ENCODE assay signal across 9 mouse cellular contexts in the genomic region with DNA sequence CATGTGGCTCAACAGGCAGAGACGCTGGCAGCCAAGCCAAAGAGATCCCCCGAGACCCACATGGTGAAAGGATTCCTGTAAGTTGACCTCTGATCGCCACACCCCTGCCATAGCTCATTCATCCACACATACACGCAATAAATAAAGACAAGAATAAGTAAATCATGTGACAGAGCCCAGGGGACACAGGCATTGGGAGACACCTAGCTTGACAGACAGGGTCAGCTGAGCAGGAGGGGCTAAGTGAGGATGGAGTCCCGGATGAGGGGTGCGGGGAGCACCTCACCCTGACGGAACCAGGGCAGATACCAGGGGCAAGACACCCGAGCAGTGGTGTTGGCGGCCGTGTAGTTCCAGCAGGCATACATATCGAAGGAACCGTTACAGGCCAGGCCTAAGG. TPM values are rescaled to one million over a fixed set of nuclear protein-coding genes. Genes with fewer than 3 reads are reported as not detected.
DNase-seq lines count a peak whose midpoint lies in the region; ATAC-seq and TF ChIP-seq lines count a peak whose summit lies in the region.
"Had no signal": no experiment of that assay in that cellular context is flagged by ENCODE, and none has a peak within 500 bp of the region (broad histone marks: within the 10 kb centered on the region; RNA-seq: fewer than 3 reads in every experiment).

No protein-coding gene starts in this region.

- H3K27me3 ChIP-seq in forebrain, embryonic 10.5 days (ENCODE audit: poor library complexity, severe bottlenecking) = peaks cover 78% of the 10 kb centered on the region
- peaks cover 20% of the 10 kb centered on the region for H3K27me3 ChIP-seq in forebrain, embryonic 11.5 days (ENCODE audit: control insufficient read depth, insufficient read depth, low read length)
- H3K27me3 ChIP-seq in liver, embryonic 12.5 days (replicated peaks) = peaks cover 86% of the 10 kb centered on the region
- peaks cover 28% of the 10 kb centered on the region for H3K27me3 ChIP-seq in embryonic facial prominence, embryonic 14.5 days (replicated peaks; ENCODE audit: control insufficient read depth, insufficient read depth, low read length)
- peaks cover 80% of the 10 kb centered on the region for H3K27me3 ChIP-seq in limb, embryonic 10.5 days (ENCODE audit: low read depth, poor library complexity, severe bottlenecking)

- TF ChIP-seq CTCF in layer of hippocampus, adult 2 months (conservative IDR thresholded peaks at IDR 0.05) = no peak

- ATAC-seq in forebrain, embryonic 11.5 days (replicated peaks; ENCODE audit: low FRiP score) = no peak
- 0 out of 2 replicates have a peak, but pooled peaks have one; percentile 19 for ATAC-seq in liver, embryonic 12.5 days
- ATAC-seq in embryonic facial prominence, embryonic 14.5 days (ENCODE audit: low read depth) = no peak
- ATAC-seq: midbrain, embryonic 13.5 days had no signal

- H3K9me3 ChIP-seq in forebrain, embryonic 10.5 days = 0 out of 2 replicates have a peak, but pooled peaks cover 6% of the 10 kb centered on the region
- H3K9me3 ChIP-seq in forebrain, embryonic 11.5 days (ENCODE audit: control insufficient read depth, low read length) = no peaks in the 10 kb centered on the region; the same call in 1 of the 2 replicates
- no peaks in the 10 kb centered on the region for H3K9me3 ChIP-seq in liver, embryonic 12.5 days (replicated peaks)
- no peaks in the 10 kb centered on the region for H3K9me3 ChIP-seq in embryonic facial prominence, embryonic 14.5 days (ENCODE audit: control insufficient read depth, low read length)
- H3K9me3 ChIP-seq in limb, embryonic 10.5 days (replicated peaks) = no peaks in the 10 kb centered on the region
- H3K9me3 ChIP-seq: midbrain, embryonic 13.5 days had no signal

- H3K4me2 ChIP-seq in forebrain, embryonic 11.5 days (ENCODE audit: low read depth, low read length, severe bottlenecking) = no peak overlapping the region
- H3K4me2 ChIP-seq in liver, embryonic 12.5 days = peak overlapping the region; percentile 57
- H3K4me2 ChIP-seq in embryonic facial prominence, embryonic 14.5 days (ENCODE audit: low read depth, low read length) = peak overlapping the region; percentile 38

- H3K27ac ChIP-seq in forebrain, embryonic 10.5 days = no peak overlapping the region
- no peak overlapping the region for H3K27ac ChIP-seq in forebrain, embryonic 11.5 days (ENCODE audit: low read depth, low read length)
- no peak overlapping the region for H3K27ac ChIP-seq in liver, embryonic 12.5 days
- H3K27ac ChIP-seq in embryonic facial prominence, embryonic 14.5 days (replicated peaks; ENCODE audit: low read depth, low read length) = no peak overlapping the region
- no peak overlapping the region for H3K27ac ChIP-seq in limb, embryonic 10.5 days
- H3K27ac ChIP-seq in layer of hippocampus, adult 2 months = no peak overlapping the region
- H3K27ac ChIP-seq: midbrain, embryonic 13.5 days had no signal

- DNase-seq in forebrain, embryonic 10.5 days (ENCODE audit: extremely low spot score, low spot score) = no peak
- no peak for DNase-seq in forebrain, embryonic 11.5 days (ENCODE audit: low spot score)
- DNase-seq in liver = no peak
- no peak for DNase-seq in embryonic facial prominence, embryonic 14.5 days (ENCODE audit: low spot score)
- DNase-seq in limb, embryonic 10.5 days (ENCODE audit: low spot score) = no peak
- DNase-seq in layer of hippocampus, adult 2 months (ENCODE audit: low spot score in 2 of 2) = no peak
- DNase-seq in ovary, postnatal 36 days (ENCODE audit: low spot score) = no peak

- H3K4me3 ChIP-seq in forebrain, embryonic 10.5 days = peak overlapping the region; percentile 33
- no peak overlapping the region for H3K4me3 ChIP-seq in forebrain, embryonic 11.5 days (ENCODE audit: low read depth, low read length)
- no peak overlapping the region for H3K4me3 ChIP-seq in liver, embryonic 12.5 days
- no peak overlapping the region for H3K4me3 ChIP-seq in embryonic facial prominence, embryonic 14.5 days (ENCODE audit: low read depth, low read length)
- peak overlapping the region; percentile 18 for H3K4me3 ChIP-seq in limb, embryonic 10.5 days
- no peak overlapping the region for H3K4me3 ChIP-seq in layer of hippocampus, adult 2 months
- H3K4me3 ChIP-seq: midbrain, embryonic 13.5 days had no signal

- H3K4me1 ChIP-seq in forebrain, embryonic 10.5 days = peaks cover 42% of the 10 kb centered on the region
- peaks cover 6% of the 10 kb centered on the region; the same call in 1 of the 2 replicates for H3K4me1 ChIP-seq in forebrain, embryonic 11.5 days (replicated peaks; ENCODE audit: control insufficient read depth, insufficient read depth, low read length)
- peaks cover 47% of the 10 kb centered on the region for H3K4me1 ChIP-seq in liver, embryonic 12.5 days
- peaks cover 18% of the 10 kb centered on the region for H3K4me1 ChIP-seq in embryonic facial prominence, embryonic 14.5 days (ENCODE audit: control insufficient read depth, insufficient read depth, low read length)
- peaks cover 43% of the 10 kb centered on the region for H3K4me1 ChIP-seq in limb, embryonic 10.5 days

- H3K9ac ChIP-seq in forebrain, embryonic 11.5 days (ENCODE audit: low read length) = no peak overlapping the region
- H3K9ac ChIP-seq in liver, embryonic 12.5 days = no peak overlapping the region
- H3K9ac ChIP-seq in embryonic facial prominence, embryonic 14.5 days (ENCODE audit: low read depth, low read length) = no peak overlapping the region
- H3K9ac ChIP-seq: midbrain, embryonic 13.5 days had no signal

- 34% methylated on average over 12 of the region's 12 CpGs for WGBS in forebrain, embryonic 10.5 days
- 28% methylated on average over 12 of the region's 12 CpGs for WGBS in forebrain, embryonic 11.5 days
- 23% methylated on average over 12 of the region's 12 CpGs for WGBS in liver, embryonic 12.5 days (ENCODE audit: insufficient replicate concordance)
- WGBS in embryonic facial prominence, embryonic 14.5 days = 31% methylated on average over 12 of the region's 12 CpGs
- 23% methylated on average over 12 of the region's 12 CpGs for whole genome bisulfite sequencing in limb, embryonic 10.5 days

- H3K36me3 ChIP-seq in forebrain, embryonic 10.5 days (replicated peaks) = no peaks in the 10 kb centered on the region
- H3K36me3 ChIP-seq in forebrain, embryonic 11.5 days (ENCODE audit: control insufficient read depth, insufficient read depth, low read length) = no peaks in the 10 kb centered on the region
- H3K36me3 ChIP-seq in liver, embryonic 12.5 days = no peaks in the 10 kb centered on the region
- H3K36me3 ChIP-seq in embryonic facial prominence, embryonic 14.5 days (ENCODE audit: control insufficient read depth, insufficient read depth, low read length) = no peaks in the 10 kb centered on the region
- H3K36me3 ChIP-seq in limb, embryonic 10.5 days = no peaks in the 10 kb centered on the region
- H3K36me3 ChIP-seq: midbrain, embryonic 13.5 days had no signal

RNA-seq across cellular contexts. Expression of gene Gipr, which starts 2.2 kb away (rescaled TPM):
- polyA plus RNA-seq in forebrain, embryonic 10.5 days (2016; fragmentation: Nextera tagmentation; extraction: Ambion mirVana) = 0.22 and 0.25 TPM in 2 replicates
- 0.56 and 0.75 TPM in 2 replicates for polyA plus RNA-seq in forebrain, embryonic 11.5 days (2014; fragmentation: Nextera tagmentation; extraction: Ambion mirVana)
- polyA plus RNA-seq in liver, embryonic 12.5 days (2016; fragmentation: Nextera tagmentation; extraction: Ambion mirVana) = 0.18 and 0.41 TPM in 2 replicates
- 0.37 and 0.60 TPM in 2 replicates for polyA plus RNA-seq in embryonic facial prominence, embryonic 14.5 days (2014; fragmentation: Nextera tagmentation; extraction: Ambion mirVana)
- polyA plus RNA-seq in limb, embryonic 10.5 days (2016; fragmentation: Nextera tagmentation; extraction: Ambion mirVana) = 0.06 and 0.09 TPM in 2 replicates
- 1 to 10 TPM in 1 of 2 experiments, under 1 TPM in 1; 0.87 to 1.2 TPM for total RNA-seq in layer of hippocampus, adult 2 months (2021)

RNA-seq across cellular contexts. Expression of gene Eml2, which starts 12.5 kb away (rescaled TPM):
- polyA plus RNA-seq in forebrain, embryonic 10.5 days (2016; fragmentation: Nextera tagmentation; extraction: Ambion mirVana) = 5.3 and 6.4 TPM in 2 replicates
- 2.0 and 2.1 TPM in 2 replicates for polyA plus RNA-seq in forebrain, embryonic 11.5 days (2014; fragmentation: Nextera tagmentation; extraction: Ambion mirVana)
- polyA plus RNA-seq in liver, embryonic 12.5 days (2016; fragmentation: Nextera tagmentation; extraction: Ambion mirVana) = 4.1 and 5.1 TPM in 2 replicates
- polyA plus RNA-seq in embryonic facial prominence, embryonic 14.5 days (2014; fragmentation: Nextera tagmentation; extraction: Ambion mirVana) = 3.6 and 4.2 TPM in 2 replicates
- polyA plus RNA-seq in limb, embryonic 10.5 days (2016; fragmentation: Nextera tagmentation; extraction: Ambion mirVana) = 3.2 and 6.4 TPM in 2 replicates
- total RNA-seq in layer of hippocampus, adult 2 months (2021) = 100 to 1,000 TPM; 159 to 162 TPM

RNA-seq across cellular contexts. Expression of gene Snrpd2, which starts 14.2 kb away (rescaled TPM):
- 183 and 193 TPM in 2 replicates for polyA plus RNA-seq in forebrain, embryonic 10.5 days (2016; fragmentation: Nextera tagmentation; extraction: Ambion mirVana)
- 154 and 158 TPM in 2 replicates for polyA plus RNA-seq in forebrain, embryonic 11.5 days (2014; fragmentation: Nextera tagmentation; extraction: Ambion mirVana)
- polyA plus RNA-seq in liver, embryonic 12.5 days (2016; fragmentation: Nextera tagmentation; extraction: Ambion mirVana) = 97.8 and 98.3 TPM in 2 replicates
- 130 and 131 TPM in 2 replicates for polyA plus RNA-seq in embryonic facial prominence, embryonic 14.5 days (2014; fragmentation: Nextera tagmentation; extraction: Ambion mirVana)
- 176 and 199 TPM in 2 replicates for polyA plus RNA-seq in limb, embryonic 10.5 days (2016; fragmentation: Nextera tagmentation; extraction: Ambion mirVana)
- total RNA-seq in layer of hippocampus, adult 2 months (2021) = 10 to 100 TPM; 76.0 to 80.5 TPM

RNA-seq across cellular contexts. Expression of gene Qpctl, which starts 14.7 kb away (rescaled TPM):
- polyA plus RNA-seq in forebrain, embryonic 10.5 days (2016; fragmentation: Nextera tagmentation; extraction: Ambion mirVana) = 14.7 and 16.0 TPM in 2 replicates
- 13.8 and 13.9 TPM in 2 replicates for polyA plus RNA-seq in forebrain, embryonic 11.5 days (2014; fragmentation: Nextera tagmentation; extraction: Ambion mirVana)
- polyA plus RNA-seq in liver, embryonic 12.5 days (2016; fragmentation: Nextera tagmentation; extraction: Ambion mirVana) = 4.9 and 5.5 TPM in 2 replicates
- 11.1 and 13.2 TPM in 2 replicates for polyA plus RNA-seq in embryonic facial prominence, embryonic 14.5 days (2014; fragmentation: Nextera tagmentation; extraction: Ambion mirVana)
- polyA plus RNA-seq in limb, embryonic 10.5 days (2016; fragmentation: Nextera tagmentation; extraction: Ambion mirVana) = 12.5 and 14.4 TPM in 2 replicates
- total RNA-seq in layer of hippocampus, adult 2 months (2021) = 10 to 100 TPM; 17.6 to 18.4 TPM

RNA-seq across cellular contexts. Expression of gene Fbxo46, which starts 44.1 kb away (rescaled TPM):
- polyA plus RNA-seq in forebrain, embryonic 10.5 days (2016; fragmentation: Nextera tagmentation; extraction: Ambion mirVana) = 17.8 and 18.4 TPM in 2 replicates
- polyA plus RNA-seq in forebrain, embryonic 11.5 days (2014; fragmentation: Nextera tagmentation; extraction: Ambion mirVana) = 13.6 and 13.9 TPM in 2 replicates
- polyA plus RNA-seq in liver, embryonic 12.5 days (2016; fragmentation: Nextera tagmentation; extraction: Ambion mirVana) = 8.1 and 10.1 TPM in 2 replicates
- polyA plus RNA-seq in embryonic facial prominence, embryonic 14.5 days (2014; fragmentation: Nextera tagmentation; extraction: Ambion mirVana) = 9.1 and 9.2 TPM in 2 replicates
- 15.2 and 19.6 TPM in 2 replicates for polyA plus RNA-seq in limb, embryonic 10.5 days (2016; fragmentation: Nextera tagmentation; extraction: Ambion mirVana)
- 10 to 100 TPM; 12.5 to 13.1 TPM for total RNA-seq in layer of hippocampus, adult 2 months (2021)

Comparison
In these comparisons a context has a peak if more than half of its experiments do, and no peak if none do; other contexts are left out.
1. H3K4me3 ChIP-seq: peak in forebrain, embryonic 10.5 days (single experiment) and limb, embryonic 10.5 days (single experiment); none in forebrain, embryonic 11.5 days (single experiment), liver, embryonic 12.5 days (single experiment), embryonic facial prominence, embryonic 14.5 days (single experiment) and layer of hippocampus, adult 2 months (single experiment).